Mouse (Mus musculus) E14TG2a.4 (cell line): Measurements from ENCODE around the gene Phactr2.

ENCODE experiments used
- CTCF ChIP-seq: conservative IDR thresholded peaks from 2 replicates; pipeline ENCODE4 v1.5.1; 2014; ENCODE audit warnings: low read length
- NANOG ChIP-seq: IDR thresholded peaks from 2 replicates; pipeline ENCODE4 v1.6.1; 2014; ENCODE audit warnings: borderline replicate concordance, low read length, mixed read lengths
- POU5F1 ChIP-seq: IDR thresholded peaks from 2 replicates; pipeline ENCODE4 v1.6.1; 2014; ENCODE audit warnings: low read length, borderline replicate concordance

DNA sequence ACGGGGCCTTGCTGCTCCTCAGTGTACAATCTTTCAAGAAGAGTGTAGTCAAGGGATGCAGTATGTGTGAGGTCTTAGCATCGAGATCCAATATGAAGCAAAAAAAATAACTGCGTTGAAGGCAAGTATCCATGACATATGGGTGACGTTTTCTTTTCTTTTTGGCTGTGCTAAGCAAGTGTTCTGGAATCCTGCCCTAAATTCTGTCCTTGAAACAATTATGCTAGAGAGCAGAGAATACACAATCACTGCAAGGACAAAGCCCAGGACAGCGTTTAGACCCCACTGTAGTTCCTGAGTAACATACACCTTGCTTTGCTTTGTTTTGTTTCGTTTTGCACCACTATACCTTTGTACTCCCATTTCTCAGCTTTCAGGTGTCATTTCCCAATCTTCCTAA is 5.1 kb upstream of the Phactr2 start:
- TF ChIP-seq CTCF (no peak), NANOG (no peak), POU5F1 (no peak)
